Mouse (Mus musculus) myocyte (in vitro differentiated cells): ENCODE measurements around the gene Camk2n1. TPM values are rescaled to one million over a fixed set of nuclear protein-coding genes. Genes with fewer than 3 reads are reported as not detected.

Source experiments
- H3K27me3 ChIP-seq: one replicate; pipeline ENCODE4 v1.6.1; 2011; ENCODE audit not compliant: control insufficient read depth, insufficient read depth, insufficient read length
- H3K36me3 ChIP-seq: one replicate; pipeline ENCODE4 v1.6.1; 2011; ENCODE audit not compliant: control insufficient read depth, insufficient read depth
- H3K4me2 ChIP-seq: one replicate; pipeline ENCODE4 v1.6.1; 2011; ENCODE audit warnings: low read depth, control low read depth
- H3K4me3 ChIP-seq: one replicate; pipeline ENCODE4 v1.5.1; 2011; ENCODE audit warnings: mild to moderate bottlenecking, control low read depth, moderate library complexity
- H3K79me2 ChIP-seq: one replicate; pipeline ENCODE4 v1.6.1; 2011; ENCODE audit not compliant: control insufficient read depth, insufficient read depth
- H3ac ChIP-seq: one replicate; pipeline ENCODE4 v1.6.1; 2011; ENCODE audit not compliant: control insufficient read depth, insufficient read length
- CEBPB ChIP-seq: IDR thresholded peaks from 2 replicates; pipeline ENCODE4 v1.6.1; 2011; ENCODE audit warnings: mild to moderate bottlenecking, moderate library complexity; ENCODE audit not compliant: poor library complexity, insufficient read depth, severe bottlenecking
- E2F4 ChIP-seq: IDR thresholded peaks from one replicate; pipeline ENCODE4 v1.6.1; 2011; ENCODE audit warnings: mild to moderate bottlenecking, control low read depth, moderate library complexity; ENCODE audit not compliant: insufficient read depth
- MAX ChIP-seq: IDR thresholded peaks from one replicate; pipeline ENCODE4 v1.6.1; 2011; ENCODE audit warnings: low read depth, mild to moderate bottlenecking, control low read depth
- MYOD1 ChIP-seq, 3 experiments: IDR thresholded peaks; one replicate each; pipeline ENCODE4 v1.6.1; 2011; ENCODE audit warnings: control low read depth in 2 of 3, low read depth in 2 of 3, mild to moderate bottlenecking in 2 of 3, moderate library complexity in 1 of 3; ENCODE audit not compliant: insufficient read length in 2 of 3, control insufficient read depth in 1 of 3
- MYOG ChIP-seq, 3 experiments: IDR thresholded peaks; one replicate each; pipeline ENCODE4 v1.6.1; 2011; ENCODE audit warnings: control low read depth in 2 of 3, low read depth in 2 of 3, mild to moderate bottlenecking in 2 of 3; ENCODE audit not compliant: insufficient read length in 2 of 3, control insufficient read depth in 1 of 3, insufficient read depth in 1 of 3
- POLR2A ChIP-seq: IDR thresholded peaks from one replicate; pipeline ENCODE4 v1.6.1; 2011; ENCODE audit warnings: low read depth, mild to moderate bottlenecking, control low read depth, moderate library complexity; ENCODE audit not compliant: insufficient read length
- POLR2AphosphoS2 ChIP-seq: IDR thresholded peaks from one replicate; pipeline ENCODE4 v1.6.1; 2011; ENCODE audit warnings: low read depth, control low read depth; ENCODE audit not compliant: insufficient read length
- REST ChIP-seq: IDR thresholded peaks from one replicate; pipeline ENCODE4 v1.6.1; 2011; ENCODE audit warnings: mild to moderate bottlenecking, control low read depth, moderate library complexity; ENCODE audit not compliant: insufficient read depth, insufficient read length
- SRF ChIP-seq: IDR thresholded peaks from one replicate; pipeline ENCODE4 v1.6.1; 2011; ENCODE audit warnings: low read depth; ENCODE audit not compliant: control insufficient read depth, insufficient read length
- TCF12 ChIP-seq: IDR thresholded peaks from one replicate; pipeline ENCODE4 v1.6.1; 2011; ENCODE audit warnings: mild to moderate bottlenecking, control low read depth; ENCODE audit not compliant: poor library complexity, insufficient read depth, severe bottlenecking
- TCF3 ChIP-seq: IDR thresholded peaks from one replicate; pipeline ENCODE4 v1.6.1; 2011; ENCODE audit warnings: low read depth, control low read depth; ENCODE audit not compliant: insufficient read length
- USF1 ChIP-seq: IDR thresholded peaks from one replicate; pipeline ENCODE4 v1.6.1; 2011; ENCODE audit warnings: low read depth, mild to moderate bottlenecking, control low read depth, moderate library complexity
- polyA plus RNA-seq: library from polyadenylated mRNA; unstranded; fragments of >200 nt; fragmentation: generic; extraction: Trizol; gene quantifications from one replicate; pipeline ENCODE4 v1.2.1, GENCODE M21; 2012; ENCODE audit warnings: missing spikeins

The Camk2n1 gene
- 0.48 TPM for polyA plus RNA-seq

DNA sequence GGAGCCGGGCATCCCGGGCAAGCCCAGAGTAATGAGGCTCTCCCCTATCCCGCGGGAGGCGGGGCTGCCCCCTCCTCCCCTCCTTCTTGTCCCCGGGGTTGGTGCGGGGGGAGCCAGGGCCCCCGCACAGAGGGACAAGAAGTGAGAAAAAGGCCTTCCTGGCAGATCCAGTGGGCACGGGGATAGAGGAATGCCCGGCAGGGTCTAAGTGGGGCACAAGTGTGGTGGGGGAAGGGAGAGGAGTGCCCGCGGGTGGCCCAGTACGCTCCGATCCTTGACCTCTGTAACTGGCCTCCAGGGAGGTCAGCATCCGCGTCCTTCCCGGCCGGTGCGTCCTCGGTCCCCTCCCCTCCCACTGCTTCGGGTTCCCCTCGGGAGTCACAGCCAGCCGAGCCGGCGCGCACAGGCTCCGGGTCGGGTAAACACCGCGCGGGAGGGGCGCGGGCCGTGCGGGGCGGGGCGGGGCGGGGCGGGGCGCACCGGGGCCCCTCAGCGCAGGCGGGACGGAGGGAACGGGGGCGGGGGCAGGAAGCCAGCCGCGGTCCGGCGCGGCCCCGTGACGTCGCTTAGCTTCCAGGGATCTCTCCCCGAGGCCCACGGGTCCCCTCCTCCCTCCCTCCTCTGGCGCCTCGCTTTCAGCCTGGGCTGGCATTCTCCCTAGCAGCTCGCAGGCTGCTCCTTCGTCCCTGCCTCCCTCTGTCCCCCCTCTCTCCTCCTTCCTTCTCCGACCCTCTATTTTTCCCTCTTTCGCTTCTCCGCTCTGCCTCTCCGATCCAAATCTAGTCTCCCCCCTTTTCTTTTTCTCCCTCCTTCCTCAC is at the start of gene Camk2n1:
Camk2n1 (plus strand) TSS at position 562 of the 818 bp plus-strand sequence.
- no peaks in the 10 kb centered on the region for H3K79me2 ChIP-seq
- H3K4me2 ChIP-seq, result peak within 1 kb of the TSS; percentile 58
- H3ac ChIP-seq, result peak within 1 kb of the TSS; percentile 88
- peaks cover 18% of the 10 kb centered on the region for H3K27me3 ChIP-seq
- peak within 1 kb of the TSS; percentile 20 for H3K4me3 ChIP-seq
- no peaks in the 10 kb centered on the region for H3K36me3 ChIP-seq
- TF ChIP-seq POLR2A, result peak; percentile 17
- TF ChIP-seq POLR2AphosphoS2, result no peak
- TF ChIP-seq MAX, result no peak
- TF ChIP-seq SRF, result no peak

DNA sequence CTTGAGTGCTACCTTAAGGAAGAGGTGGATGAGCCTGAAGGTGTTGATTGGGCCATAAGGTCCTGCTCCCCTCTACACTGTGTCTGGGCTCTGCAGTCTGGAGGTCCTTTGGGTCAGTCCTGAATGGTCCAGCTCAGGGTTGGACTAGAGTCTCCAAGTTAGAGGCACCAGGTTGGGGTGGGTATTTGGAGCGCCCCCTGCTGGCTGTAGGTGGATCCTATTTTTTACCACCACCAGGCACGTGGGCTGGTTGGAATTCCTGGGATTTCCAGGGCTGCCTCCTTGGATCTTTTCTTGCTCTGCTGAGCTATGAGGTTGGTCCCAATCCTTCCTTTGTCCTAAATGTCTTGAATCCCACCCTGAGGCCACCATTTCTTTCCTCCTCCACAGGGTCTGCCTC is 49.3 kb upstream of the Camk2n1 start:
- H3K79me2 ChIP-seq, result no peaks in the 10 kb centered on the region
- no peak overlapping the region for H3ac ChIP-seq
- peak; percentile 27 for TF ChIP-seq USF1
- no peak for TF ChIP-seq REST
- no peak overlapping the region for H3K4me3 ChIP-seq
- peak overlapping the region; percentile 12 for H3K4me2 ChIP-seq
- no peaks in the 10 kb centered on the region for H3K36me3 ChIP-seq
- peaks cover 3% of the 10 kb centered on the region for H3K27me3 ChIP-seq

DNA sequence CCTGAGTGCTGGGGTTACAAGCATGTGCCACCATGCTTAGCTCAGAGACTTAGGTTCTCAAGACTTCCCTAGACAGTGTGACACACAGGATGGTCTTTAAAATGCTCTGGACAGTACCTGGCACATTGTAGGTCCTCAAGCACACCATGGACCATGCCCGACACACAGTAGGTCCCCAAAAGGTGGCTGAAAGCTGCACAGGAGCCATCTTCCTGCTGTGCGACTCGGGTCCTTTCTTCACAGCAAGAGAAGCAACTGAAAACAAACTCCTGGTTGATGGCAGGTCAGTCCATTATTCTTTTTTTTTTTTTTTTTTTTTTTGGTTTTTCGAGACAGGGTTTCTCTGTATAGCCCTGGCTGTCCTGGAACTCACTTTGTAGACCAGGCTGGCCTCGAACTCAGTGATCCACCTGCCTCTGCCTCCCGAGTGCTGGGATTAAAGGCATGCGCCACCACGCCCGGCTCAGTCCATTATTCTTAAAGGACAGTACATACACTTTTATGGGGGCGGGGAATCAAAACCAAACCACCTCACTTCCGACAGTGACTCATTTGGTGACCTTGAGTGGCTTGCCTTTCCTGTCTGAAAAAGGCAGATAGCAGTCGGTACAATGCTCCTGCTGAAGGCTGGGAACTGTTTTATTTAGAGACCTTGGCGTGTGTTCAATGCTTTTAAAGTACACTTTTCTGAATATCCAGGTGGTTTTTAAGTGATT is 46.5 kb upstream of the Camk2n1 start:
- Histone ChIP-seq H3K79me2 (no peaks in the 10 kb centered on the region), H3K27me3 (peaks cover 13% of the 10 kb centered on the region), H3K4me3 (no peak overlapping the region), H3ac (no peak overlapping the region), H3K36me3 (no peaks in the 10 kb centered on the region), H3K4me2 (no peak overlapping the region)
- no peak for TF ChIP-seq POLR2A
- TF ChIP-seq MYOG (IDR thresholded peaks at IDR 0.05; ENCODE audit: control insufficient read depth in 1 of 3, insufficient read depth in 1 of 3, insufficient read length in 2 of 3, low read depth in 2 of 3), result no peak

DNA sequence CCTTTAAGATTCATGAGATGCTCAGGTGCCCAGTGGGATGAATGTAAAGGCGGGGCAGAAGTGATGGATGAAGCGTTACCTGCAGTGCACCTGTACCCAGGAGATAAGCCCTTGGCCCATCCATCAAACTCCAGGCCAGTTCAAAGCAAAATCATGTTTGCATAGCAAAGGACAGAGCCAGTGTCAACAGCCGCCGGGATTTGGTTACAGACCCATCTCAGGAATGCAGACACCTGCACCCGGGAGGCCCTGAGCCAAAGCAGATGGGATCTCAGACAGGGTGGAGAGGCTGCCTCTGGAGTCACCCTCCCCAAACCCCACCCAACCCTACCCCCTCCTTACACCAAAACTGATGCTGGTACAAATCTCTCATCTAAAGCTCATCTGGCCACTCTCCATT is 43.1 kb upstream of the Camk2n1 start:
- Histone ChIP-seq H3ac (no peak overlapping the region), H3K4me3 (no peak overlapping the region), H3K27me3 (peaks cover 29% of the 10 kb centered on the region), H3K36me3 (no peaks in the 10 kb centered on the region), H3K79me2 (no peaks in the 10 kb centered on the region), H3K4me2 (no peak overlapping the region)
- TF ChIP-seq TCF12 (no peak), MYOD1 (IDR thresholded peaks at IDR 0.05; ENCODE audit: control insufficient read depth in 1 of 3, insufficient read length in 2 of 3, low read depth in 2 of 3) (no peak), CEBPB (no peak), E2F4 (no peak), TCF3 (no peak), MYOG (IDR thresholded peaks at IDR 0.05; ENCODE audit: control insufficient read depth in 1 of 3, insufficient read depth in 1 of 3, insufficient read length in 2 of 3, low read depth in 2 of 3) (no peak), POLR2A (no peak), MAX (no peak), POLR2AphosphoS2 (no peak), SRF (no peak), REST (no peak)

DNA sequence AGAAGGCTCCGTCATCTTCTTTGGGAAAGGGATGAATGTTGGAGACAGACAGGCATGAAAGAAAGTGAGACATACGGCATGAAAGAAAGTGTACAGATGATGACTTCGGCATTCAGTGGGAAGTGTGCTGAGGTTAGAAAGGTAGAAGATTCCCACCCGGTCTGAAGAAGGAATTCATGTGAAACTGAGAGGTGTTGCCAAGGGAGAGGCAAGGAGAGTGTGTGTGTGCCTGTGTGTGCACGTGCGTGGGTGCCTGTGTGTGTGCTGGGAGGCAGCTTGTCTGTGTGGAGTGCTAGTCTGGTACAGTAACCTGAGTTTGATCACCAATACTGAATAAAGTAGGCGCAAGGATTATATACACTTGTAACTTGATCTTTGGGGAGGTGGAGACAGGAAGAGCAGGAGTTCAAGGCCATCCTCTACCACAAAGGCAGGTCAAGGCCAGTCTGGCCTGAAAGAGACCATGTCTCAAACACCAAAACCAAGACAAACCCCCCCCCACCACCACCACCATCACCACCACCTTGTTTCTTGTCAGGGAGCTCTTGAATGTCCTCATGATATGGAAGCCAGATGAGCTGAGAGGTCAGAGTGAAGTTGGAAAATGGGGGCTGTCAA is 42.5 kb upstream of the Camk2n1 start:
- TF ChIP-seq MYOD1 (IDR thresholded peaks at IDR 0.05; ENCODE audit: control insufficient read depth in 1 of 3, insufficient read length in 2 of 3, low read depth in 2 of 3) (no peak), USF1 (no peak), TCF3 (no peak), CEBPB (no peak), POLR2A (no peak), REST (no peak), SRF (no peak), TCF12 (no peak), POLR2AphosphoS2 (no peak), MYOG (IDR thresholded peaks at IDR 0.05; ENCODE audit: control insufficient read depth in 1 of 3, insufficient read depth in 1 of 3, insufficient read length in 2 of 3, low read depth in 2 of 3) (no peak), E2F4 (no peak), MAX (no peak)
- Histone ChIP-seq H3K79me2 (no peaks in the 10 kb centered on the region), H3K27me3 (peaks cover 29% of the 10 kb centered on the region), H3K4me3 (no peak overlapping the region), H3ac (no peak overlapping the region), H3K36me3 (no peaks in the 10 kb centered on the region), H3K4me2 (no peak overlapping the region)
